Mouse (Mus musculus) megakaryocyte, embryonic 14.5 days (primary cell): ENCODE results near the gene G3bp1. TPM values are rescaled to one million over a fixed set of nuclear protein-coding genes. Genes with fewer than 3 reads are reported as not detected.

Source experiments
- H3K27me3 ChIP-seq: replicated peaks from 2 replicates; pipeline ENCODE3; 2012; ENCODE audit warnings: inconsistent platforms
- H3K36me3 ChIP-seq: replicated peaks from 2 replicates; pipeline ENCODE3; 2012; ENCODE audit warnings: low read length, inconsistent platforms, mixed read lengths
- H3K4me1 ChIP-seq: 2 replicates; pipeline ENCODE4 v1.6.1; 2012; ENCODE audit warnings: inconsistent platforms
- H3K4me3 ChIP-seq: replicated peaks from 2 replicates; pipeline ENCODE3; 2012; ENCODE audit warnings: moderate library complexity, mild to moderate bottlenecking, inconsistent platforms
- H3K9me3 ChIP-seq: 2 replicates; pipeline ENCODE4 v1.6.1; 2012; ENCODE audit warnings: inconsistent platforms
- FLI1 ChIP-seq: IDR thresholded peaks from 2 replicates; pipeline ENCODE4 v1.6.1; 2012; ENCODE audit warnings: low read length, inconsistent platforms, mixed read lengths
- GATA1 ChIP-seq: IDR thresholded peaks from 3 replicates; pipeline ENCODE4 v1.6.1; 2012; ENCODE audit warnings: mixed read lengths, low read length, inconsistent platforms, borderline replicate concordance
- polyA plus RNA-seq: library from polyadenylated mRNA; stranded (reverse); fragments of >175 nt; gene quantifications from 2 replicates; pipeline ENCODE4 v1.2.3, GENCODE M21; 2012; ENCODE audit warnings: low replicate concordance; ENCODE audit not compliant: insufficient read depth

G3bp1 gene
- polyA plus RNA-seq, 1 experiment, result 44.5 TPM

GRCm38 (mm10) chr11:55461019-55461645, 8.4 kb upstream of the G3bp1 start, which contains the start of gene Atox1:
Gene Atox1 (minus strand): TSS chr11:55461239.
- peaks cover 52% of the 10 kb centered on the region for H3K4me1 ChIP-seq
- no peaks in the 10 kb centered on the region for H3K27me3 ChIP-seq
- H3K9me3 ChIP-seq, result no peaks in the 10 kb centered on the region
- TF ChIP-seq FLI1 (no peak), GATA1 (no peak)
- peaks cover 19% of the 10 kb centered on the region for H3K36me3 ChIP-seq
- peak within 1 kb of the TSS; percentile 99 for H3K4me3 ChIP-seq

GRCm38 (mm10) chr11:55462149-55462548, 7.3 kb upstream of the G3bp1 start:
- H3K36me3 ChIP-seq, result peaks cover 14% of the 10 kb centered on the region
- peaks cover 50% of the 10 kb centered on the region for H3K4me1 ChIP-seq
- TF ChIP-seq FLI1 (no peak), GATA1 (no peak)
- H3K9me3 ChIP-seq, result no peaks in the 10 kb centered on the region
- no peaks in the 10 kb centered on the region for H3K27me3 ChIP-seq
- H3K4me3 ChIP-seq, result no peak overlapping the region

GRCm38 (mm10) chr11:55464707-55465106, 4.8 kb upstream of the G3bp1 start:
- TF ChIP-seq FLI1 (no peak), GATA1 (no peak)
- peaks cover 40% of the 10 kb centered on the region for H3K4me1 ChIP-seq
- H3K27me3 ChIP-seq, result no peaks in the 10 kb centered on the region
- no peak overlapping the region for H3K4me3 ChIP-seq
- H3K36me3 ChIP-seq, result no peaks in the 10 kb centered on the region
- H3K9me3 ChIP-seq, result no peaks in the 10 kb centered on the region

- peaks cover 35% of the 10 kb centered on the region for H3K4me1 ChIP-seq
- TF ChIP-seq GATA1 (no peak), FLI1 (no peak)
- H3K27me3 ChIP-seq, result no peaks in the 10 kb centered on the region
- no peaks in the 10 kb centered on the region for H3K9me3 ChIP-seq
- H3K36me3 ChIP-seq, result no peaks in the 10 kb centered on the region
- H3K4me3 ChIP-seq, result no peak overlapping the region
Observed at GRCm38 (mm10) chr11:55465177-55465576, 4.3 kb upstream of the G3bp1 start.

- Histone ChIP-seq H3K27me3 (no peaks in the 10 kb centered on the region), H3K36me3 (peaks cover under 1% of the 10 kb centered on the region), H3K4me3 (peak overlapping the region; percentile 98), H3K4me1 (peaks cover 33% of the 10 kb centered on the region), H3K9me3 (no peaks in the 10 kb centered on the region)
- no peak for TF ChIP-seq GATA1
- no peak for TF ChIP-seq FLI1
Observed at GRCm38 (mm10) chr11:55468012-55468411, 1.5 kb upstream of the G3bp1 start.

- H3K4me1 ChIP-seq, result peaks cover 37% of the 10 kb centered on the region
- peaks cover 6% of the 10 kb centered on the region for H3K36me3 ChIP-seq
- no peaks in the 10 kb centered on the region for H3K27me3 ChIP-seq
- H3K9me3 ChIP-seq, result no peaks in the 10 kb centered on the region
- H3K4me3 ChIP-seq, result peak overlapping the region; percentile 98
- no peak for TF ChIP-seq GATA1
- no peak for TF ChIP-seq FLI1
Observed at GRCm38 (mm10) chr11:55468611-55469047, 856 bp upstream of the G3bp1 start.

GRCm38 (mm10) chr11:55469923-55470691, 622 bp downstream of the G3bp1 start:
- Histone ChIP-seq H3K9me3 (no peaks in the 10 kb centered on the region), H3K27me3 (no peaks in the 10 kb centered on the region), H3K36me3 (peaks cover 15% of the 10 kb centered on the region), H3K4me1 (peaks cover 49% of the 10 kb centered on the region), H3K4me3 (peak overlapping the region; percentile 98)
- TF ChIP-seq FLI1, result no peak
- TF ChIP-seq GATA1, result no peak

GRCm38 (mm10) chr11:55470761-55471160, 1.3 kb downstream of the G3bp1 start:
- Histone ChIP-seq H3K4me1 (peaks cover 50% of the 10 kb centered on the region), H3K27me3 (no peaks in the 10 kb centered on the region), H3K4me3 (peak overlapping the region; percentile 98), H3K36me3 (peaks cover 17% of the 10 kb centered on the region), H3K9me3 (no peaks in the 10 kb centered on the region)
- no peak for TF ChIP-seq GATA1
- no peak for TF ChIP-seq FLI1

- TF ChIP-seq GATA1 (no peak), FLI1 (no peak)
- Histone ChIP-seq H3K4me1 (peaks cover 56% of the 10 kb centered on the region), H3K9me3 (no peaks in the 10 kb centered on the region), H3K36me3 (peaks cover 20% of the 10 kb centered on the region), H3K27me3 (no peaks in the 10 kb centered on the region), H3K4me3 (peak overlapping the region; percentile 98)
Observed at GRCm38 (mm10) chr11:55471467-55471866, 2.0 kb downstream of the G3bp1 start.

- Histone ChIP-seq H3K4me1 (peaks cover 59% of the 10 kb centered on the region), H3K9me3 (no peaks in the 10 kb centered on the region), H3K4me3 (no peak overlapping the region), H3K27me3 (no peaks in the 10 kb centered on the region), H3K36me3 (peaks cover 30% of the 10 kb centered on the region)
- TF ChIP-seq GATA1 (no peak), FLI1 (no peak)
Observed at GRCm38 (mm10) chr11:55473219-55473618, 3.7 kb downstream of the G3bp1 start.
